Mouse (Mus musculus) neural tube, embryonic 13.5 days (tissue): ENCODE results near the gene C1qa. TPM values are rescaled to one million over a fixed set of nuclear protein-coding genes. Genes with fewer than 3 reads are reported as not detected.
A peak's percentile ranks its signal among the peaks of the same experiment; 100 is the strongest.

ENCODE experiments used
- ATAC-seq: fragments of 200-750 bp; cut with Nextera tagmentation; 2 replicates; pipeline ENCODE4 v1.8.0; 2017; ENCODE audit warnings: low read depth, mild to moderate bottlenecking, moderate TSS enrichment, moderate library complexity
- H3K27ac ChIP-seq: fragments of 300-500 bp; sonication (generic); replicated peaks from 2 replicates; pipeline ENCODE4 v1.5.1; 2015; ENCODE audit warnings: moderate library complexity, mild to moderate bottlenecking, inconsistent platforms
- H3K27me3 ChIP-seq: fragments of 300-500 bp; sonication (generic); 2 replicates; pipeline ENCODE4 v1.6.1; 2015; ENCODE audit warnings: mild to moderate bottlenecking, inconsistent platforms
- H3K36me3 ChIP-seq: fragments of 300-500 bp; sonication (generic); 2 replicates; pipeline ENCODE4 v1.6.1; 2015; ENCODE audit warnings: mild to moderate bottlenecking, inconsistent platforms
- H3K4me1 ChIP-seq: fragments of 300-500 bp; sonication (generic); replicated peaks from 2 replicates; pipeline ENCODE4 v1.6.1; 2015; ENCODE audit warnings: inconsistent platforms
- H3K4me2 ChIP-seq: fragments of 300-500 bp; sonication (generic); 2 replicates; pipeline ENCODE4 v1.6.1; 2015; ENCODE audit warnings: inconsistent platforms, mild to moderate bottlenecking, moderate library complexity
- H3K4me3 ChIP-seq: fragments of 300-500 bp; sonication (generic); 2 replicates; pipeline ENCODE4 v1.5.1; 2015; ENCODE audit warnings: mild to moderate bottlenecking, inconsistent platforms
- H3K9ac ChIP-seq: fragments of 300-500 bp; sonication (generic); 2 replicates; pipeline ENCODE4 v1.6.1; 2015; ENCODE audit warnings: moderate library complexity, mild to moderate bottlenecking, inconsistent platforms
- H3K9me3 ChIP-seq: fragments of 300-500 bp; sonication (generic); 2 replicates; pipeline ENCODE4 v1.6.1; 2016; ENCODE audit warnings: inconsistent platforms
- WGBS: fragments of 180-500 bp; shearing (Covaris S2); methylation state at CpG from one replicate; pipeline ENCODE4 v1.1.7; 2015; 5-methylcytosine and 5-hydroxymethylcytosine counted together
- polyA plus RNA-seq: library from polyadenylated mRNA; unstranded; fragments of >200 nt; fragmentation: Nextera tagmentation; extraction: Ambion mirVana; gene quantifications from 2 replicates; pipeline ENCODE4 v1.2.1, GENCODE M21; 2015

The C1qa gene
- polyA plus RNA-seq, 1 experiment from 2014 or later, result 28.5 TPM

DNA sequence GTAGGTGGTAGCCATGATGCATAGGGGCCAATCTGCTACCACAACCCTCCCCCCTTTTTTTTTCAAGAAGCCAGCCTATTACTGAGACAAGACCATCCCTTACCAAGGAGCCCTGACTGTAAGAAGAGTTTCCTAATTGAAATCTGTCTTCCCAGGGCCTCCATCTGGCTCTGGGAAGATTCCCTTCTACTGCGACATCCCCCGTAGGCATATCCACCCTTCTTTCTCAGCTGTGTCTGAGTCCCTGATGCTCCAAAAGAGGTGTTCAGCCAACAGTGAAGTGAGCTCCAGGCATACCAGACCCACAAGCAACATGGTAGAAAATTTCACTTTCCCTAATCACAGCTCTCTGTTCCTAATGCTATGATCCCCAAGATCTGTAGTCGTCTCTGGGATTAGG lies 20.9 kb upstream of the C1qa start:
- peaks cover 23% of the 10 kb centered on the region for H3K4me1 ChIP-seq
- H3K36me3 ChIP-seq, result no peaks in the 10 kb centered on the region
- H3K9me3 ChIP-seq, result no peaks in the 10 kb centered on the region
- peaks cover 10% of the 10 kb centered on the region for H3K27me3 ChIP-seq
- 81% methylated on average over 3 of the region's 3 CpGs for WGBS
- H3K4me3 ChIP-seq, result no peak overlapping the region
- no peak overlapping the region for H3K4me2 ChIP-seq
- H3K27ac ChIP-seq, result no peak overlapping the region
- no peak overlapping the region for H3K9ac ChIP-seq
- ATAC-seq, result no peak

DNA sequence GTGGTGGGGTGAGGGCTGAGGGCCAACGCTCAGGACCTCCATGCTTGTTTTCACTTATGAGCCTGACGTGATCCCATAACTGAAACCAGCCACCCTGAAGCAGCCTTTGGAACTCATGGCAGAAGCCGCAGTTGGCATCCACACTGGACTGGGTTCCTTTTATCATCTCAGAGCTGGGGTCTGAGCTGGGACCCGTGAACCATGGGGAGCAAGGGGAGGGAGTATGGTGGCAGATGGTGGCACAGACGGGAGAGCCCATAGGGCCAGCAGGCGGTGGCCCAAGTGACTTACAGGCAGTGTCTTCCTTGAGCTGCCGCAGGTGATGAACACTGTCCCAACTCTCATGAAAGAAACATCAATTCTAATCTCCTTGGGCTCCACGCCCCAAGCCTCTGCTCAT lies 20.2 kb upstream of the C1qa start:
- no peak for ATAC-seq
- Histone ChIP-seq H3K4me2 (no peak overlapping the region), H3K27ac (no peak overlapping the region), H3K4me1 (peaks cover 23% of the 10 kb centered on the region), H3K27me3 (peaks cover 3% of the 10 kb centered on the region), H3K36me3 (no peaks in the 10 kb centered on the region), H3K4me3 (no peak overlapping the region), H3K9ac (no peak overlapping the region), H3K9me3 (no peaks in the 10 kb centered on the region)
- 82% methylated on average over 8 of the region's 8 CpGs for WGBS

DNA sequence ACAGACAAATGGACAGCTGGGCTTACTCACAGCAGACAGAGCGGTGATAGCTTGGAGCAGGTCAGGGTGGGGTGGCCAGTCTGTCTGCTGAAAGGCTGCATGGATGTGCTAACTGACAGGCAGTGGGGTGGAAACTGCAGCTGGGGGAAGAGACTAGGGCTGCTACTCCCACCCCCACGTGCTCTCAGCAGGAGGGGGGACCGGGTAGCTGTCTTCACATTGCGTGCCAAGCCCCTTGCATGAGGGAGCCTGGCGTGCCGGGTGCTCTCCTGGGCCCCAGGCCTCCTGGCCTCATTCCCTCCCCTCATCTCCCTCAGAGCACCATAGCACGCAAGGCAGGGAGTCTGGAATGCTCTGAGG lies 18.5 kb upstream of the C1qa start:
- Histone ChIP-seq H3K9ac (0 out of 2 replicates have a peak overlapping the region, but pooled peaks have one; percentile 1), H3K4me3 (no peak overlapping the region), H3K36me3 (no peaks in the 10 kb centered on the region), H3K4me2 (no peak overlapping the region), H3K4me1 (peaks cover 30% of the 10 kb centered on the region), H3K27ac (peak overlapping the region; percentile 34), H3K9me3 (no peaks in the 10 kb centered on the region), H3K27me3 (peaks cover 3% of the 10 kb centered on the region; the same call in 1 of the 2 replicates)
- WGBS, result 31% methylated on average over 7 of the region's 7 CpGs
- 0 out of 2 replicates have a peak, but pooled peaks have one; percentile 29 for ATAC-seq

DNA sequence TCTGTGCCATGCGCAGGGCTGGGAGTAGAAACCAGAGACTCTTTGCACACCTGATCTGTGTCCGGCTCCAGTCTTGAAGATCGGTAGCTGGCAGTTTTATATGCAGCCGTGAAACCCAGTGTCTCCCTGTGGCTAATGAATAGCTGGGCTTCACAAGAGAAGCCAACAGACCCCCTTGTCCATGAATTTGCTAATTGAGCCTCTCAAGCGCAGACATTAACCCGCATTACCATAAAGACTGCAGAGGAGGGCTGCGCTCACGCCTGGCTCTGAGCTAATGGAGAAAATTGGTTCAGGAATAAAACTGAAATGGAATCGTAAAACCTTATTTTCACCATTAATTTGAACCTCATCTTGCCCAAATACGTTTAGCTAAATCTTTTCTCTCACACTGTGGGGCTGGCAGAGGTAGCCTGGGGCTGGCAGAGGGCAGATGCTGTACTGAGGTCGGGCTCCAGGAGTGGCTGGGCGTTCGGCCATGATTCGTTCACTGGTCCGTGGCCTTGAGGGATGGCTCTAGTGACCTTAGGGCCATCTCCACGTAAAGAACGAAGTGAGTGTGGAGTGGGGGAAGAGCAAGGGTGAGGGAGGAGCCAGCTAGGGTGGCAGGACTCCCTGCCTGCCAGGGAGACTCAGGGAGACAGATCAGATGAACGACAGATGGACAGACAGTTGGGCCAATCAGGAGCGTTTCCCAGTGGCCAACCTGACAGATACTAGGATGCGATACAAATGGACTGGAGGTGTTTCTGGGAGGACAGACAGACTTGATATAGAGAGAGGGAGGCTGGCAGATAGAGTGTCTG lies 18.0 kb upstream of the C1qa start:
- Histone ChIP-seq H3K9ac (0 out of 2 replicates have a peak overlapping the region, but pooled peaks have one; percentile 1), H3K4me2 (no peak overlapping the region), H3K27ac (peak overlapping the region; percentile 34), H3K9me3 (no peaks in the 10 kb centered on the region), H3K27me3 (peaks cover 7% of the 10 kb centered on the region; the same call in 1 of the 2 replicates), H3K36me3 (no peaks in the 10 kb centered on the region), H3K4me3 (no peak overlapping the region), H3K4me1 (peaks cover 32% of the 10 kb centered on the region)
- WGBS, result 41% methylated on average over 20 of the region's 20 CpGs
- ATAC-seq, result peak; percentile 15; the same call in 1 of the 2 replicates

DNA sequence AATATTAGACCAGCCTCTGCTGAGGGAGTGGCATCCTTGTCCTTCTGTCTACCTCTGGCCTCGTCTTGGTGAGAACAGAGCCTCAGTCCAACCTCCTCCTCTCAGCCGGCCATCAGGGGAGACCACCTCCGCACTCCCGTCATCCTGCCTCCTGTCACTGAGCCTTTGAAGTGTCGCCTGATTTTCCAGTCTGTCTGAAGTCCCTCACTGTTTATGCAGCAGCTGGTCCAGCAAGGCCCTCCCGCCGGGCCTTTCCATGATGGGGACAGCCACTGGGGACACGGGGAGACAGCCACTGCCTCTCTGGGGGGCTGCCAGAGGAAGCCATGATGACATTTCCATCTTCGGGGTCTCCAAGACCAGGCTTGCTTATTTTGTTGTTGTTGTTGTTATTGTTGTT lies 14.2 kb upstream of the C1qa start:
- no peak for ATAC-seq
- Histone ChIP-seq H3K4me1 (peaks cover 42% of the 10 kb centered on the region), H3K9me3 (no peaks in the 10 kb centered on the region), H3K27ac (no peak overlapping the region), H3K9ac (0 out of 2 replicates have a peak overlapping the region, but pooled peaks have one; percentile 22), H3K4me3 (no peak overlapping the region), H3K4me2 (no peak overlapping the region), H3K27me3 (peaks cover 28% of the 10 kb centered on the region), H3K36me3 (no peaks in the 10 kb centered on the region)
- 9% methylated on average over 9 of the region's 9 CpGs for WGBS

DNA sequence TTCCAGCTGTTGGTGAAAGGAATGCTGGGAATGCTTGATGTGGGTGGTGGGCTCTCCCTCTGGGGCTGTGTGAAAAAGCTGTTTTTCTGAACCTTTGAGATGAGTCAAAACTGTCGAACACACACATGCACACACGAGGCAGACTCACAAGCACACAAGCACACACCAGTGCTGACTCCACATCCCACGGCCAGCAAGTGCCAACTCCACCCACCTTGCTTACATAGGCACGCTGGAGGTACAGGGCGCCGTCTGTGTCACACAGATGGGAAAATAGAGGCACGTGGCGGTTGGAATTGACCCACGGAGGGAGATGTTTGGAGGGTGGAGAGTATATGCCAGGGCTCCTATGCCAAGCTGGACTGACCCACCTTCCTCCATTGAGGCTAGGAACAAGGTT lies 13.2 kb upstream of the C1qa start:
- Histone ChIP-seq H3K9ac (0 out of 2 replicates have a peak overlapping the region, but pooled peaks have one; percentile 34), H3K36me3 (no peaks in the 10 kb centered on the region), H3K4me2 (peak overlapping the region; percentile 38), H3K4me3 (no peak overlapping the region), H3K9me3 (no peaks in the 10 kb centered on the region), H3K27me3 (peaks cover 39% of the 10 kb centered on the region), H3K4me1 (peaks cover 33% of the 10 kb centered on the region), H3K27ac (no peak overlapping the region)
- 36% methylated on average over 9 of the region's 9 CpGs for WGBS
- no peak for ATAC-seq

DNA sequence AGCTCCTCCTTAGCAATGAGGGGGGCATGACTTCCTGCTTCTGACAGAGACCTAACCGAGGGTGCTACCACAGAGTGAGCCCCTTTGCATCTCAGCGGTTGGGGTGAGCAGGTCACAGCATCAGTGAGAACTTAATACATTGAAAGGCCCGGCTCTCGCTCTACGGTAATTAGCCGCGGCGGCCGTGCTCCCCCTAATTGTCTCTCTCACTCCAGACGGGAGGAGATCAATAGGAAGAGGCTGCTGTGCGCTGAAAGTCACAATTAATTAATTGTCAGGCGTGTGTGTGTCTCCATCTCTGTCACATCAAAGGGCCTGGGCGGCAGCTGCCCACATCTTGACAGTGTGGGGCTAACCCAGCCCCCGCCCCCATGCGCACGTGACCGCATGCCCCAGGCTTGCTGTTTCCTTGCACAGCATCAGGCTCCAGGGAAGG lies 12.6 kb upstream of the C1qa start:
- Histone ChIP-seq H3K4me1 (peaks cover 28% of the 10 kb centered on the region), H3K27me3 (peaks cover 45% of the 10 kb centered on the region), H3K4me2 (peak overlapping the region; percentile 38), H3K4me3 (no peak overlapping the region), H3K9ac (0 out of 2 replicates have a peak overlapping the region, but pooled peaks have one; percentile 34), H3K36me3 (no peaks in the 10 kb centered on the region), H3K9me3 (no peaks in the 10 kb centered on the region), H3K27ac (0 out of 2 replicates have a peak overlapping the region, but pooled peaks have one; percentile 13)
- whole genome bisulfite sequencing, result 2% methylated on average over 17 of the region's 17 CpGs
- ATAC-seq, result peak; percentile 62

DNA sequence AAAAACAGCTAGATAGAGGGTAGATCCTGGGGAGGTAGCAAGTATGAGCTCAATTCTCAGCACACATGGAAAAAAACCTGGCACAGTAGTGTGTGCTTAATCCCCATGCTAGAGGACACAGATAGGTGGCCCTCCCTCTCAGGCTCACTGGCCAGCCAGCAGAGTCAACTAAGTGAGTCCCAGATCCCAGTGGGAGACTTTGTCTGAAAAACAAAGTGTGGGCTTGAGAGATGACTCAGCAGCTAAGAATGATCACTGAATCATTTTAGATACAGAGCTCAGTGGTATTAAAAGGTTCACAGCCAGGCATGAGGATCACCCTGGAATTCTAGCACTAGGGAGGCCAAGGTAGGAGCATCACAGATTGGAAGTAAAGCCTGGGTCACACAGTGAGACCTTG lies 9.2 kb upstream of the C1qa start:
- peaks cover 35% of the 10 kb centered on the region for H3K4me1 ChIP-seq
- H3K9ac ChIP-seq, result no peak overlapping the region
- H3K36me3 ChIP-seq, result no peaks in the 10 kb centered on the region
- no peak for ATAC-seq
- no peak overlapping the region for H3K27ac ChIP-seq
- no peaks in the 10 kb centered on the region for H3K9me3 ChIP-seq
- H3K4me3 ChIP-seq, result no peak overlapping the region
- no peak overlapping the region for H3K4me2 ChIP-seq
- peaks cover 72% of the 10 kb centered on the region for H3K27me3 ChIP-seq

DNA sequence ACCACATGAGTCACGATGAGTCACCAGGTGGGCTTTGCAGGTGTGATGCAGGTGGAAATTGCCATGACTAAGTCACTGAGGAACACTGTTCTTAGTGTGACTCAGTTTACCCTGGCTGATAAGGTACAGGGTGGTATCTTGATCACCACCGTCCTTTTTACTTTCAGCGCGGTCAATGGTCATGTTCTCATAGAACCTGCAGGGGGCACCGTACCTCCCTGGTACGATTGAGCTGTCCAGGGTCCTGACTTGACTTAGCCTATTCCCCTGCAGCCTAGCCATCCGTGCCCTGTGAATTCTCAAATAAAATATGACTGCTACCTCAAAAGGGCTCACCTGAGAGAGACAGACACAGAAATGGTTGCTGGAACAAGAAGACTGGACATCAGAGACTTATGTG lies 8.4 kb upstream of the C1qa start:
- ATAC-seq, result no peak
- no peak overlapping the region for H3K9ac ChIP-seq
- WGBS, result 10% methylated on average over 7 of the region's 7 CpGs
- no peak overlapping the region for H3K27ac ChIP-seq
- H3K36me3 ChIP-seq, result no peaks in the 10 kb centered on the region
- H3K27me3 ChIP-seq, result peaks cover 76% of the 10 kb centered on the region
- H3K4me2 ChIP-seq, result no peak overlapping the region
- H3K4me3 ChIP-seq, result no peak overlapping the region
- no peaks in the 10 kb centered on the region for H3K9me3 ChIP-seq
- H3K4me1 ChIP-seq, result peaks cover 27% of the 10 kb centered on the region

DNA sequence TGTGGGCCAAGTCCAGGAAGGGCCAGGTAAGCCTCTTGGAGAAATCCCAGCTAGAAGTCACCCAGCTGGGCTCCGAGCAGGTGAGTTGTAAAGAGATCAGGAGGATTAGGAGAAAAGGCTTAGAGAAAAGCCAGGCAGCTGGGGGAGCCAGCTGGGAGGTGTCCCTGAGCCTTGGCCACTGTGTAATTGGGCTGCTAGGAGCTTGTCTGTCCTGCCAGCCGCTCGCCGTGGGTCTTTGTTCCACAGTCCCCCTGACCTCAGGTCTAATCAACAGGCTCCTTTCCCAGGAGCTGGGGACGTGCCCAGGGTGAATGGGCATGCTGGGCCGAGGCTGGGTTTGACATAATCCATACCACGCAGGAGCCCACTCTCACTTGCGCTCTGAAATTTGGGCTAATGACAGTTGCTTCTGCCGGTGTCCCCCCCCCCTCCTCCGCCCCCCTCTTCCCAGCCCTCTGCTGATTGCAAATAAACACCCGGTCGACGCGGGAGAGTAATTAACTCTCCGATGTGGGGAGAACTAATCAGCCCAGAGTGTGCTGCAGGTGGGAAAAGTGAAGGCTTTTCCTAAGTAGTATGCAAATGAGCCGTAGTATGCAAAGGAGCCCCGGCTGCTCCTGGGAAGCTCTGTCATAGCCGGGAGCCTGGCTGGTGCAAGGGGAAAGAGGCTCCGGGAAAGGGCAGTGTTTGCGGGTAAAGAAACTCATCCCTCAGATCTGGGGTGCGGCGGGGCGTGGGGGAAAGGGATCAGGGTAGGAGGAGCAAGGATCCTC lies 6.3 kb upstream of the C1qa start:
- H3K9ac ChIP-seq, result no peak overlapping the region
- H3K27ac ChIP-seq, result no peak overlapping the region
- H3K9me3 ChIP-seq, result no peaks in the 10 kb centered on the region
- H3K4me1 ChIP-seq, result peaks cover 12% of the 10 kb centered on the region
- no peaks in the 10 kb centered on the region for H3K36me3 ChIP-seq
- 0 out of 2 replicates have a peak overlapping the region, but pooled peaks have one; percentile 4 for H3K4me3 ChIP-seq
- H3K4me2 ChIP-seq, result peak overlapping the region; percentile 39
- H3K27me3 ChIP-seq, result peaks cover 58% of the 10 kb centered on the region
- WGBS, result 3% methylated on average over 23 of the region's 23 CpGs
- peak; percentile 66; the same call in 1 of the 2 replicates for ATAC-seq

DNA sequence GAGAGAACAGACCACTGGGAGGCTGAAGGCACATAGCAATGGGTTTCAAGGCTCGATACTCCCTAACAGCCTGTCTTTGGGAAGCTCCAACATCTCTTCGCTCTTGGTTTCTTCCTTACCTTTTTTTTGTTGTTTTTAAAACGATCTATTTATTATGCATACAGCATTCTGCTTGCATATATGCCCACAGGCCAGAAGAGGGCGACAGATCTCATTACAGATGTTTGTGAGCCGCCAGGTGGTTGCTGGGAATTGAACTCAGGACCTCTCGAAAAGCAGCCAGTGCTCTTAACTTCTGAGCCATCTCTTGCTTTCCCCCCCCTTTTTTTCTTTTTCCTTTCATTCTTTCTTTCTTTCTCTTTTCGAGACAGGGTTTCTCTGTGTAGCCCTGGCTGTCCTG lies 551 bp upstream of the C1qa start:
- H3K4me2 ChIP-seq, result no peak overlapping the region
- no peak for ATAC-seq
- H3K4me1 ChIP-seq, result peaks cover 9% of the 10 kb centered on the region
- no peak overlapping the region for H3K27ac ChIP-seq
- 64% methylated on average over 7 of the region's 7 CpGs for WGBS
- H3K27me3 ChIP-seq, result peaks cover 46% of the 10 kb centered on the region
- no peaks in the 10 kb centered on the region for H3K36me3 ChIP-seq
- H3K9ac ChIP-seq, result no peak overlapping the region
- no peaks in the 10 kb centered on the region for H3K9me3 ChIP-seq
- H3K4me3 ChIP-seq, result no peak overlapping the region

DNA sequence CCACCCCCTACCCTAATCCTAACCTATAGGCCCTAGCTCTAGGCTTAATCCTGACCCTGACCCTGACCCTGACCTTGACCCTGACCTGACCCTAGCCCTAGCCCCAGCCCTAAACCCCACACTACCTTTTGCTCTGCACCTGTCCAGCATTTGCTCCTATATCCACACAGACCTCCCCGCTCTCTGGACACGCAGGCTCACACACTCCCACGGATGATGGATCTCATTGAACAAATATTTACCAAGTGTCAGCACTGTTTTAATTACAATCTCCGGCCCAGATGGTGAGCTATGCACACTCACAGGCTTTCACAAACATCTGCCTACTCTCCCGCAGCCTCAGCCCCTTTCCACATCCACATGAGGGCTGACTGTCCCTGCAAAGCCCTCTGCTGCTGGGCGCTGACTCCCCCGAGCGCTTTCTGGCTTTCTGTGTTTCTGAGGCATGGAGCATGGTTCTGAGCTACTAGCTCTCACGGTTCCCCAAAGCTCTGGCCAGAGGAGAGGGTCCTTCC lies 462 bp downstream of the C1qa start:
- Histone ChIP-seq H3K4me3 (no peak overlapping the region), H3K9me3 (no peaks in the 10 kb centered on the region), H3K27ac (no peak overlapping the region), H3K27me3 (peaks cover 43% of the 10 kb centered on the region), H3K36me3 (no peaks in the 10 kb centered on the region), H3K4me2 (no peak overlapping the region), H3K4me1 (peaks cover 9% of the 10 kb centered on the region), H3K9ac (no peak overlapping the region)
- ATAC-seq, result no peak
- WGBS, result 56% methylated on average over 9 of the region's 9 CpGs
